Mouse (Mus musculus) cerebellum, adult 2 months (tissue): Measurements from ENCODE around the gene Dusp1. TPM values are rescaled to one million over a fixed set of nuclear protein-coding genes. Genes with fewer than 3 reads are reported as not detected.
A peak's percentile ranks its signal among the peaks of the same experiment; 100 is the strongest.

ENCODE experiments used
- DNase-seq, 2 experiments: peaks; one replicate each; pipeline ENCODE4 v3.0.0; 2021
- H3K27ac ChIP-seq: fragments of 200-500 bp; 2 replicates; pipeline ENCODE4 v1.5.1; 2012; ENCODE audit warnings: low read length, control low read depth, inconsistent platforms; ENCODE audit not compliant: insufficient read depth
- H3K27me3 ChIP-seq: fragments of 200-500 bp; 2 replicates; pipeline ENCODE4 v1.6.1; 2012; ENCODE audit warnings: inconsistent platforms, mild to moderate bottlenecking, low read length, moderate library complexity; ENCODE audit not compliant: control insufficient read depth, insufficient read depth
- H3K4me1 ChIP-seq: fragments of 200-500 bp; 2 replicates; pipeline ENCODE4 v1.6.1; 2011; ENCODE audit warnings: low read length; ENCODE audit not compliant: control insufficient read depth, insufficient read depth
- H3K4me3 ChIP-seq: fragments of 200-500 bp; replicated peaks from 2 replicates; pipeline ENCODE3; 2011; ENCODE audit warnings: mild to moderate bottlenecking, low read depth, low read length, control low read depth; ENCODE audit not compliant: insufficient read depth
- CTCF ChIP-seq: fragments of 200-500 bp; IDR thresholded peaks from 2 replicates; pipeline ENCODE4 v1.5.1; 2011; ENCODE audit warnings: low read depth, mild to moderate bottlenecking, control low read depth, low read length, moderate library complexity, borderline replicate concordance; ENCODE audit not compliant: insufficient read depth
- POLR2A ChIP-seq: fragments of 200-500 bp; IDR thresholded peaks from 2 replicates; pipeline ENCODE4 v1.6.1; 2011; ENCODE audit warnings: low read length, control low read depth, borderline replicate concordance; ENCODE audit not compliant: insufficient read depth
- WGBS: fragments of 180-500 bp; shearing (Covaris S2); methylation state at CpG from one replicate; pipeline ENCODE4 v1.1.7; 2018; 5-methylcytosine and 5-hydroxymethylcytosine counted together
- polyA plus RNA-seq: library from polyadenylated mRNA; depleted of rRNA; stranded (reverse); fragments of >200 nt; gene quantifications from 2 replicates; pipeline ENCODE4 v1.2.3, GENCODE M21; 2012

Gene Dusp1
- polyA plus RNA-seq, 1 experiment = 62.5 TPM

DNA sequence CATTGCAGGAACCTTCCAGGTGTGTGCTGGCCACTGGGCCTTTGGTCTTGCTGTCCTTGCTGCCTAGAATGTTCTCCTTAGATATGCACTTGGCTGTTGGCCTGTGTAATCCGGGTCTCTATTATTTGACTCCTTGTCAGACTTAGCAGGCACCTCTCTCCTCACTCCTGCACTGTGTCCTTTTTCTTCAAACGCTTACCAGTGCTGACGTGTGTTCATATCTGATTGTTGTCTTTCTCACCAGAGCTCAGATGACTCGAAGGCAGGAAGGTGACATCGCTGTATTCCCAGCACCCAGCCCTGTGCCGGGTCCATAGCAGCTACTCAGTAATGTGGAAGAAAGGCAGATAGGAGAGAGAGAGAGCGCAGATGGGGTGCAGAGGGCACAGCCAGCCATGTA lies 33.0 kb upstream of the Dusp1 start:
- Histone ChIP-seq H3K4me3 (no peak overlapping the region), H3K27me3 (no peaks in the 10 kb centered on the region), H3K27ac (peak overlapping the region; percentile 82), H3K4me1 (peaks cover 39% of the 10 kb centered on the region)
- no peak for DNase-seq
- TF ChIP-seq POLR2A = no peak
- TF ChIP-seq CTCF = no peak
- WGBS = 75% methylated on average over 7 of the region's 7 CpGs

- TF ChIP-seq CTCF (no peak), POLR2A (no peak)
- peak overlapping the region; percentile 10; the same call in 1 of the 2 replicates for H3K27ac ChIP-seq
Measured at GRCm38 (mm10) chr17:26594171-26594570, 32.2 kb upstream of the Dusp1 start.

GRCm38 (mm10) chr17:26593199-26593598 lies 31.3 kb upstream of the Dusp1 start:
- no peak for DNase-seq
- Histone ChIP-seq H3K27me3 (no peaks in the 10 kb centered on the region), H3K27ac (no peak overlapping the region), H3K4me1 (peaks cover 35% of the 10 kb centered on the region), H3K4me3 (no peak overlapping the region)
- WGBS = 90% methylated on average over 5 of the region's 5 CpGs
- no peak for TF ChIP-seq CTCF
- TF ChIP-seq POLR2A = no peak

More at GRCm38 (mm10) chr17:26594171-26594570, 32.2 kb upstream of the Dusp1 start:
- Histone ChIP-seq H3K4me3 (no peak overlapping the region), H3K27me3 (no peaks in the 10 kb centered on the region), H3K4me1 (peaks cover 35% of the 10 kb centered on the region)
- DNase-seq = peak in 1 of 2 experiments; percentile 51
- 58% methylated on average over 7 of the region's 7 CpGs for WGBS

GRCm38 (mm10) chr17:26592510-26592909 lies 30.6 kb upstream of the Dusp1 start:
- no peak for TF ChIP-seq POLR2A
- 69% methylated on average over 4 of the region's 4 CpGs for WGBS
- Histone ChIP-seq H3K27me3 (no peaks in the 10 kb centered on the region), H3K4me3 (no peak overlapping the region), H3K4me1 (peaks cover 41% of the 10 kb centered on the region), H3K27ac (no peak overlapping the region)
- no peak for DNase-seq

- no peak overlapping the region for H3K27ac ChIP-seq
- 73% methylated on average over 12 of the region's 12 CpGs for WGBS
- TF ChIP-seq POLR2A = no peak
- TF ChIP-seq CTCF = no peak
- no peak overlapping the region for H3K4me3 ChIP-seq
- no peaks in the 10 kb centered on the region for H3K27me3 ChIP-seq
- DNase-seq = no peak
- peaks cover 38% of the 10 kb centered on the region for H3K4me1 ChIP-seq
Measured at GRCm38 (mm10) chr17:26587961-26588487, 26.1 kb upstream of the Dusp1 start.

- peaks cover 36% of the 10 kb centered on the region for H3K4me1 ChIP-seq
- TF ChIP-seq CTCF (no peak), POLR2A (no peak)
- no peaks in the 10 kb centered on the region for H3K27me3 ChIP-seq
- DNase-seq = peak in 1 of 2 experiments; percentile 57
- H3K27ac ChIP-seq = peak overlapping the region; percentile 5; the same call in 1 of the 2 replicates
- 20% methylated on average over 15 of the region's 15 CpGs for WGBS
- no peak overlapping the region for H3K4me3 ChIP-seq
Measured at GRCm38 (mm10) chr17:26584558-26585136, 22.7 kb upstream of the Dusp1 start.

- DNase-seq = no peak
- peak overlapping the region; percentile 5; the same call in 1 of the 2 replicates for H3K27ac ChIP-seq
- TF ChIP-seq POLR2A (no peak), CTCF (no peak)
- H3K4me1 ChIP-seq = peaks cover 39% of the 10 kb centered on the region
- WGBS = 65% methylated on average over 4 of the region's 4 CpGs
- H3K27me3 ChIP-seq = no peaks in the 10 kb centered on the region
- no peak overlapping the region for H3K4me3 ChIP-seq
Measured at GRCm38 (mm10) chr17:26584063-26584462, 22.1 kb upstream of the Dusp1 start.

- TF ChIP-seq POLR2A (no peak), CTCF (no peak)
- no peak for DNase-seq
- 75% methylated on average over 6 of the region's 6 CpGs for WGBS
- Histone ChIP-seq H3K4me3 (no peak overlapping the region), H3K4me1 (peaks cover 42% of the 10 kb centered on the region), H3K27me3 (no peaks in the 10 kb centered on the region), H3K27ac (no peak overlapping the region)
Measured at GRCm38 (mm10) chr17:26583606-26584005, 21.7 kb upstream of the Dusp1 start.
